Mouse (Mus musculus): ENCODE results near the gene Cacybp. TPM values are rescaled to one million over a fixed set of nuclear protein-coding genes. Genes with fewer than 3 reads are reported as not detected.

The Cacybp gene
- polyA plus RNA-seq (2015; fragmentation: Nextera tagmentation; extraction: Ambion mirVana) = 209 and 247 TPM in 2 replicates

GRCm38 (mm10) chr1:160212703-160213669 lies at the start of gene Cacybp:
Gene Cacybp (minus strand): TSS chr1:160212875.
- peak; percentile 100 for DNase-seq (ENCODE audit: low spot score)

- DNase-seq (ENCODE audit: low spot score) = no peak
Observed at GRCm38 (mm10) chr1:160262415-160262814, 49.7 kb upstream of the Cacybp start.

GRCm38 (mm10) chr1:160261849-160262248 lies 49.2 kb upstream of the Cacybp start:
- DNase-seq (ENCODE audit: low spot score) = no peak

- no peak for DNase-seq (ENCODE audit: low spot score)
Observed at GRCm38 (mm10) chr1:160260605-160261004, 47.9 kb upstream of the Cacybp start.

GRCm38 (mm10) chr1:160259884-160260283 lies 47.2 kb upstream of the Cacybp start:
- DNase-seq (ENCODE audit: low spot score) = no peak

- DNase-seq (ENCODE audit: low spot score) = no peak
Observed at GRCm38 (mm10) chr1:160253108-160253507, 40.4 kb upstream of the Cacybp start.

- DNase-seq (ENCODE audit: low spot score) = no peak
Observed at GRCm38 (mm10) chr1:160251388-160252007, 38.8 kb upstream of the Cacybp start.

GRCm38 (mm10) chr1:160250782-160251181 lies 38.1 kb upstream of the Cacybp start:
- no peak for DNase-seq (ENCODE audit: low spot score)

- no peak for DNase-seq (ENCODE audit: low spot score)
Observed at GRCm38 (mm10) chr1:160249786-160250185, 37.1 kb upstream of the Cacybp start.

GRCm38 (mm10) chr1:160247473-160247872 lies 34.8 kb upstream of the Cacybp start:
- DNase-seq (ENCODE audit: low spot score) = peak; percentile 62

GRCm38 (mm10) chr1:160246844-160247243 lies 34.2 kb upstream of the Cacybp start:
- DNase-seq (ENCODE audit: low spot score) = no peak

GRCm38 (mm10) chr1:160245954-160246353 lies 33.3 kb upstream of the Cacybp start:
- DNase-seq (ENCODE audit: low spot score) = no peak

GRCm38 (mm10) chr1:160244689-160245088 lies 32.0 kb upstream of the Cacybp start:
- DNase-seq (ENCODE audit: low spot score) = no peak

GRCm38 (mm10) chr1:160240091-160240490 lies 27.4 kb upstream of the Cacybp start:
- DNase-seq (ENCODE audit: low spot score) = no peak

GRCm38 (mm10) chr1:160238852-160239443 lies 26.3 kb upstream of the Cacybp start:
- DNase-seq (ENCODE audit: low spot score) = no peak

- DNase-seq (ENCODE audit: low spot score) = no peak
Observed at GRCm38 (mm10) chr1:160237981-160238380, 25.3 kb upstream of the Cacybp start.

- DNase-seq (ENCODE audit: low spot score) = no peak
Observed at GRCm38 (mm10) chr1:160233921-160234320, 21.2 kb upstream of the Cacybp start.

GRCm38 (mm10) chr1:160232113-160232512 lies 19.4 kb upstream of the Cacybp start:
- DNase-seq (ENCODE audit: low spot score) = no peak

GRCm38 (mm10) chr1:160231013-160231412 lies 18.3 kb upstream of the Cacybp start:
- DNase-seq (ENCODE audit: low spot score) = peak; percentile 22

GRCm38 (mm10) chr1:160227850-160228249 lies 15.2 kb upstream of the Cacybp start:
- no peak for DNase-seq (ENCODE audit: low spot score)

GRCm38 (mm10) chr1:160227196-160227595 lies 14.5 kb upstream of the Cacybp start:
- no peak for DNase-seq (ENCODE audit: low spot score)

- no peak for DNase-seq (ENCODE audit: low spot score)
Observed at GRCm38 (mm10) chr1:160224093-160224492, 11.4 kb upstream of the Cacybp start.

Measured in thymus, postnatal 0 days (tissue).